Mouse (Mus musculus) heart, embryonic 11.5 days (tissue): ENCODE data around the gene Cklf. TPM values are rescaled to one million over a fixed set of nuclear protein-coding genes. Genes with fewer than 3 reads are reported as not detected.

Experiments
- ATAC-seq: fragments of 200-750 bp; cut with Nextera tagmentation; replicated peaks from 2 replicates; pipeline ENCODE4 v1.8.0; 2017; ENCODE audit warnings: moderate library complexity; ENCODE audit not compliant: insufficient number of reproducible peaks, low FRiP score, low TSS enrichment
- H3K27ac ChIP-seq: fragments of 300-500 bp; sonication (generic); 2 replicates; pipeline ENCODE4 v1.5.1; 2014; ENCODE audit warnings: mild to moderate bottlenecking, low read depth, low read length
- H3K27me3 ChIP-seq: fragments of 300-500 bp; sonication (generic); 2 replicates; pipeline ENCODE4 v1.6.1; 2014; ENCODE audit warnings: mild to moderate bottlenecking, low read length, mixed read lengths; ENCODE audit not compliant: control insufficient read depth, insufficient read depth
- H3K36me3 ChIP-seq: fragments of 300-500 bp; sonication (generic); 2 replicates; pipeline ENCODE4 v1.6.1; 2014; ENCODE audit warnings: mild to moderate bottlenecking, low read length, moderate library complexity, mixed read lengths; ENCODE audit not compliant: control insufficient read depth, insufficient read depth
- H3K4me1 ChIP-seq: fragments of 300-500 bp; sonication (generic); 2 replicates; pipeline ENCODE4 v1.6.1; 2014; ENCODE audit warnings: low read length; ENCODE audit not compliant: control insufficient read depth, insufficient read depth
- H3K4me2 ChIP-seq: fragments of 300-500 bp; sonication (generic); 2 replicates; pipeline ENCODE4 v1.6.1; 2014; ENCODE audit warnings: mild to moderate bottlenecking, moderate library complexity
- H3K4me3 ChIP-seq: fragments of 300-500 bp; sonication (generic); 2 replicates; pipeline ENCODE4 v1.5.1; 2014; ENCODE audit warnings: low read depth, low read length
- H3K9ac ChIP-seq: fragments of 300-500 bp; sonication (generic); 2 replicates; pipeline ENCODE4 v1.6.1; 2014; ENCODE audit warnings: mild to moderate bottlenecking, low read depth, low read length, moderate library complexity
- H3K9me3 ChIP-seq: fragments of 300-500 bp; sonication (generic); replicated peaks from 2 replicates; pipeline ENCODE4 v1.6.1; 2016; ENCODE audit warnings: low read length; ENCODE audit not compliant: control insufficient read depth
- WGBS: fragments of 180-500 bp; shearing (Covaris S2); extraction: QIAGEN DNeasy Blood & Tissue Kit; methylation state at CpG from one replicate; pipeline ENCODE4 v1.1.7; 2014; ENCODE audit not compliant: insufficient replicate concordance; 5-methylcytosine and 5-hydroxymethylcytosine counted together
- polyA plus RNA-seq: library from polyadenylated mRNA; unstranded; fragments of >200 nt; fragmentation: Nextera tagmentation; extraction: Ambion mirVana; gene quantifications from 2 replicates; pipeline ENCODE4 v1.2.1, GENCODE M21; 2014

Cklf gene
- polyA plus RNA-seq, 1 experiment from 2014 or later: 27.0 TPM

- no peaks in the 10 kb centered on the region for H3K4me1 ChIP-seq
- no peaks in the 10 kb centered on the region for H3K9me3 ChIP-seq
- WGBS: 70% methylated on average over 9 of the region's 9 CpGs
- no peak overlapping the region for H3K4me3 ChIP-seq
- H3K36me3 ChIP-seq: peaks cover 23% of the 10 kb centered on the region
- no peaks in the 10 kb centered on the region for H3K27me3 ChIP-seq
- no peak overlapping the region for H3K9ac ChIP-seq
- ATAC-seq: no peak
- no peak overlapping the region for H3K4me2 ChIP-seq
- no peak overlapping the region for H3K27ac ChIP-seq
Observed at GRCm38 (mm10) chr8:104230377-104230776, 20.3 kb upstream of the Cklf start.

GRCm38 (mm10) chr8:104232039-104232438 is 18.6 kb upstream of the Cklf start:
- Histone ChIP-seq H3K4me2 (no peak overlapping the region), H3K9me3 (no peaks in the 10 kb centered on the region), H3K36me3 (peaks cover 25% of the 10 kb centered on the region), H3K9ac (no peak overlapping the region), H3K4me1 (no peaks in the 10 kb centered on the region), H3K27ac (no peak overlapping the region), H3K27me3 (no peaks in the 10 kb centered on the region), H3K4me3 (no peak overlapping the region)
- 82% methylated on average over 4 of the region's 4 CpGs for WGBS
- no peak for ATAC-seq

- no peak overlapping the region for H3K4me2 ChIP-seq
- no peaks in the 10 kb centered on the region for H3K4me1 ChIP-seq
- H3K36me3 ChIP-seq: peaks cover 24% of the 10 kb centered on the region
- ATAC-seq: no peak
- no peak overlapping the region for H3K4me3 ChIP-seq
- WGBS: 91% methylated on average over 5 of the region's 5 CpGs
- H3K9me3 ChIP-seq: no peaks in the 10 kb centered on the region
- H3K27ac ChIP-seq: no peak overlapping the region
- H3K9ac ChIP-seq: no peak overlapping the region
- no peaks in the 10 kb centered on the region for H3K27me3 ChIP-seq
Observed at GRCm38 (mm10) chr8:104232919-104233318, 17.7 kb upstream of the Cklf start.

- Histone ChIP-seq H3K4me1 (no peaks in the 10 kb centered on the region), H3K27me3 (no peaks in the 10 kb centered on the region), H3K9ac (no peak overlapping the region), H3K27ac (no peak overlapping the region), H3K9me3 (no peaks in the 10 kb centered on the region), H3K36me3 (peaks cover 17% of the 10 kb centered on the region), H3K4me2 (no peak overlapping the region), H3K4me3 (no peak overlapping the region)
- 46% methylated on average over 6 of the region's 6 CpGs for WGBS
- no peak for ATAC-seq
Observed at GRCm38 (mm10) chr8:104234573-104234972, 16.1 kb upstream of the Cklf start.

- no peaks in the 10 kb centered on the region for H3K9me3 ChIP-seq
- peaks cover 21% of the 10 kb centered on the region; the same call in 1 of the 2 replicates for H3K36me3 ChIP-seq
- WGBS: 71% methylated on average over 10 of the region's 10 CpGs
- H3K27me3 ChIP-seq: no peaks in the 10 kb centered on the region
- no peak overlapping the region for H3K9ac ChIP-seq
- no peak overlapping the region for H3K4me2 ChIP-seq
- no peak for ATAC-seq
- H3K27ac ChIP-seq: no peak overlapping the region
- H3K4me1 ChIP-seq: no peaks in the 10 kb centered on the region
- no peak overlapping the region for H3K4me3 ChIP-seq
Observed at GRCm38 (mm10) chr8:104239418-104239861, 11.2 kb upstream of the Cklf start.

DNA sequence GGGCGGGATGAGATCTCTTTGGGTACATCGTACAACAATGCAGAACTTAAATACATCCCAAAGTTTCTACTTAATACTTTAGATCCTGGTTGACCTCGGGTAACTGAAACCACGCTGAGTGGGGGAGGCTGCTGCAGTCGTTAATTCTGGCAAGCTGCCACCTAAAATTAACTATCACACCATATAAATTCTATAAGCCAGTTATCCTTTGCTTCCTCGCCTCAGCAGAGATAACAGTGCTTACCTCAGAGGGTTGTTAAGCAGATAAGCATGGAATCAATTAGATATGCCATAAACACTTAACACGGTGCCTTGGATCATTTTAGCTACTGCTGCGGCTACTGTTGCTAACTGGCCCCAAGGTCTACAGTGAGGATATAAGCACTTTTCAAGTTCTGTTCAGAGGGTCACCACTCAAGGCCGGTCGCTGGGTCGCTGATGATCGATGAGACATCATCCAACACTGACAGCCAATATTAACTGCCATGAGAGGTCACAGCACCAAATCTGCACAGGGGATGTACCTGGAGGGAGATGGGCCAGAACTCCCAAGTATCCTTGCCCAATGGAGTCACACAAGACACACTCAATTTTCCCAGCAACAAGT is 8.5 kb upstream of the Cklf start:
- ATAC-seq: no peak
- no peaks in the 10 kb centered on the region for H3K9me3 ChIP-seq
- H3K27ac ChIP-seq: no peak overlapping the region
- no peak overlapping the region for H3K4me2 ChIP-seq
- H3K27me3 ChIP-seq: no peaks in the 10 kb centered on the region
- H3K4me3 ChIP-seq: no peak overlapping the region
- H3K4me1 ChIP-seq: no peaks in the 10 kb centered on the region
- 79% methylated on average over 12 of the region's 12 CpGs for WGBS
- H3K36me3 ChIP-seq: peaks cover 16% of the 10 kb centered on the region; the same call in 1 of the 2 replicates
- no peak overlapping the region for H3K9ac ChIP-seq

GRCm38 (mm10) chr8:104246621-104247020 is 4.0 kb upstream of the Cklf start:
- 84% methylated on average over 4 of the region's 4 CpGs for WGBS

DNA sequence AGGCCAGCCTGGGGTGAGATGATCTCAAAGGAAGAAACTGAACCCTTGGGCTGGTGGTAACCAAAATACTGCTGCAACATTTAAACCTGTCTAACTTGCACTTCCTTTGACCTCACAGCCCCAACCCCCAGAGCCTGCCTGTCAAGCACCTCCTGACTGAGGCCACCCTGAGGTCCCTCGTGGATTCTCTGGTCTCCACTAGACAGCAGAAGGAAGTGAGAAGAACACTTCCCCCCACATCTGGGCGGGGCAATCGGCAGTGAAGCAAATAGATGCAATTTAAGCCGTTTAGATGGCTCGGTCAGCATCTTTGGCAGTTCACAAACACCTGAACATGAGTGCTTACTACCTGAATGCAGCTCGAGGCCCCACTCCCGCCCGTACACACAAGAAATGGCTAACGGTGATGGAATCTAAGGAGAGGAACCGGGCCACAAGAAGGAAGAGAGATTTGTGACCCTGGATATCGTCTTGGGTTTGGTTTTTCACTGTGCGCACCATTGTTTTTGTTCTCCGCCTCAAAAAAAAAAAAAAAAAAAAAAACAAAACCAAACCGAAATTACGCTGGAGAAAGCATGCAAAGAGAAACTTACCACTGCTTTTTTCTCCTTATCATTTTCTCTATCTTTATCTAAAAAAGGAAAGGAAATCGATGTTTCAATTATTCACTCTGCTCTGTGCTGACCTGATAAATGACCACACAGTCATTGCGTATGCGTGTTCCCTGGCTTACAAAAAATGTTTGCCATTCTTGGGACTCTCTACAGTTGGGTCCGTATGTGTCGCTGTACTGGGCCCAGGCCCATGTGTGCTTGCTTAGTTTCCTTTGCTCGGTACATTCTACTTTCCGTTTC is 3.4 kb upstream of the Cklf start:
- H3K4me2 ChIP-seq: peak overlapping the region; percentile 83
- peak overlapping the region; percentile 95 for H3K4me3 ChIP-seq
- peaks cover 6% of the 10 kb centered on the region; the same call in 1 of the 2 replicates for H3K36me3 ChIP-seq
- peak overlapping the region; percentile 88 for H3K9ac ChIP-seq
- no peak for ATAC-seq
- no peak overlapping the region for H3K27ac ChIP-seq
- no peaks in the 10 kb centered on the region for H3K27me3 ChIP-seq
- 70% methylated on average over 22 of the region's 22 CpGs for WGBS
- 0 out of 2 replicates have a peak, but pooled peaks cover 7% of the 10 kb centered on the region for H3K4me1 ChIP-seq
- H3K9me3 ChIP-seq: no peaks in the 10 kb centered on the region

More at GRCm38 (mm10) chr8:104246621-104247020, 4.0 kb upstream of the Cklf start:
- no peak for ATAC-seq
- H3K9ac ChIP-seq: no peak overlapping the region
- no peaks in the 10 kb centered on the region for H3K27me3 ChIP-seq
- H3K36me3 ChIP-seq: peaks cover 6% of the 10 kb centered on the region; the same call in 1 of the 2 replicates
- H3K9me3 ChIP-seq: no peaks in the 10 kb centered on the region
- 0 out of 2 replicates have a peak, but pooled peaks cover 7% of the 10 kb centered on the region for H3K4me1 ChIP-seq
- H3K27ac ChIP-seq: no peak overlapping the region
- H3K4me3 ChIP-seq: no peak overlapping the region
- H3K4me2 ChIP-seq: no peak overlapping the region
